Mouse (Mus musculus) lung, postnatal 0 days (tissue): Measurements from ENCODE around the gene Ermap. TPM values are rescaled to one million over a fixed set of nuclear protein-coding genes. Genes with fewer than 3 reads are reported as not detected.

Source experiments
- ATAC-seq: fragments of 200-750 bp; cut with Nextera tagmentation; 2 replicates; pipeline ENCODE4 v1.8.0; 2017; ENCODE audit warnings: moderate library complexity
- DNase-seq: peaks from one replicate; pipeline ENCODE4 v3.0.0-alpha.2; 2016; ENCODE audit warnings: low spot score
- H3K27ac ChIP-seq: fragments of 300-500 bp; sonication (generic); 2 replicates; pipeline ENCODE4 v1.5.1; 2014; ENCODE audit warnings: antibody characterized with exemption, mild to moderate bottlenecking, low read length, mixed read lengths
- H3K27me3 ChIP-seq: fragments of 300-500 bp; sonication (generic); replicated peaks from 2 replicates; pipeline ENCODE4 v1.6.1; 2014; ENCODE audit warnings: low read length, mixed read lengths; ENCODE audit not compliant: insufficient read depth
- H3K36me3 ChIP-seq: fragments of 300-500 bp; sonication (generic); 2 replicates; pipeline ENCODE4 v1.6.1; 2014; ENCODE audit warnings: low read length, mixed read lengths; ENCODE audit not compliant: insufficient read depth
- H3K4me1 ChIP-seq: fragments of 300-500 bp; sonication (generic); 2 replicates; pipeline ENCODE4 v1.6.1; 2014; ENCODE audit warnings: antibody characterized with exemption, low read depth, low read length, mixed read lengths; ENCODE audit not compliant: insufficient read depth
- H3K4me2 ChIP-seq: fragments of 300-500 bp; sonication (generic); replicated peaks from 2 replicates; pipeline ENCODE4 v1.6.1; 2014; ENCODE audit warnings: low read depth, mild to moderate bottlenecking, low read length, moderate library complexity, mixed read lengths
- H3K4me3 ChIP-seq: fragments of 300-500 bp; sonication (generic); 2 replicates; pipeline ENCODE4 v1.5.1; 2014; ENCODE audit warnings: low read depth, low read length
- H3K9ac ChIP-seq: fragments of 300-500 bp; sonication (generic); replicated peaks from 2 replicates; pipeline ENCODE4 v1.6.1; 2014; ENCODE audit warnings: low read depth, mild to moderate bottlenecking
- H3K9me3 ChIP-seq: fragments of 300-500 bp; sonication (generic); 2 replicates; pipeline ENCODE4 v1.6.1; 2016; ENCODE audit warnings: low read length, mixed read lengths
- CTCF ChIP-seq: IDR thresholded peaks from 2 replicates; pipeline ENCODE4 v1.5.1; 2016; ENCODE audit warnings: antibody characterized with exemption, mild to moderate bottlenecking
- EP300 ChIP-seq: IDR thresholded peaks from 2 replicates; pipeline ENCODE4 v1.6.1; 2016; ENCODE audit warnings: antibody characterized with exemption, mild to moderate bottlenecking, control low read depth
- WGBS: fragments of 180-500 bp; shearing (Covaris S2); extraction: QIAGEN DNeasy Blood & Tissue Kit; methylation state at CpG from one replicate; pipeline ENCODE4 v1.1.7; 2014; 5-methylcytosine and 5-hydroxymethylcytosine counted together
- polyA plus RNA-seq: library from polyadenylated mRNA; unstranded; fragments of >200 nt; fragmentation: Nextera tagmentation; extraction: Ambion mirVana; gene quantifications from 2 replicates; pipeline ENCODE4 v1.2.1, GENCODE M21; 2015

The Ermap gene
- polyA plus RNA-seq, 1 experiment from 2014 or later: 2.2 TPM

- Histone ChIP-seq H3K27ac (no peak overlapping the region), H3K9ac (no peak overlapping the region), H3K27me3 (no peaks in the 10 kb centered on the region), H3K4me3 (no peak overlapping the region), H3K9me3 (no peaks in the 10 kb centered on the region), H3K36me3 (no peaks in the 10 kb centered on the region; the same call in 1 of the 2 replicates), H3K4me1 (peaks cover 3% of the 10 kb centered on the region; the same call in 1 of the 2 replicates), H3K4me2 (no peak overlapping the region)
- ATAC-seq: no peak
- no peak for TF ChIP-seq CTCF
- DNase-seq: no peak
- WGBS: 88% methylated on average over 6 of the region's 6 CpGs
Measured at GRCm38 (mm10) chr4:119198105-119198504, 8.3 kb upstream of the Ermap start.

- peaks cover 3% of the 10 kb centered on the region; the same call in 1 of the 2 replicates for H3K4me1 ChIP-seq
- H3K27me3 ChIP-seq: no peaks in the 10 kb centered on the region
- TF ChIP-seq CTCF (no peak), EP300 (no peak)
- ATAC-seq (no peak), DNase-seq (no peak)
- WGBS: 10% methylated on average over 17 of the region's 18 CpGs
- peak overlapping the region; percentile 79 for H3K9ac ChIP-seq
- H3K27ac ChIP-seq: peak overlapping the region; percentile 68
- peak overlapping the region; percentile 71 for H3K4me3 ChIP-seq
- no peaks in the 10 kb centered on the region for H3K36me3 ChIP-seq
- H3K9me3 ChIP-seq: no peaks in the 10 kb centered on the region
- H3K4me2 ChIP-seq: peak overlapping the region; percentile 61
Measured at GRCm38 (mm10) chr4:119195582-119196320, 5.9 kb upstream of the Ermap start.

GRCm38 (mm10) chr4:119194909-119195581, 5.2 kb upstream of the Ermap start, which contains the start of gene Svbp:
Svbp (plus strand) TSS chr4:119195306.
- 1% methylated on average over 17 of the region's 47 CpGs for WGBS
- ATAC-seq (peak; percentile 98), DNase-seq (peak; percentile 93)
- Histone ChIP-seq H3K27me3 (no peaks in the 10 kb centered on the region), H3K4me2 (peak within 1 kb of the TSS; percentile 61), H3K9me3 (no peaks in the 10 kb centered on the region), H3K9ac (peak within 1 kb of the TSS; percentile 79), H3K4me1 (peaks cover 3% of the 10 kb centered on the region; the same call in 1 of the 2 replicates), H3K27ac (peak within 1 kb of the TSS; percentile 68), H3K4me3 (peak within 1 kb of the TSS; percentile 71), H3K36me3 (no peaks in the 10 kb centered on the region)
- TF ChIP-seq EP300 (no peak), CTCF (no peak)

- Histone ChIP-seq H3K4me3 (no peak overlapping the region), H3K36me3 (no peaks in the 10 kb centered on the region), H3K27me3 (no peaks in the 10 kb centered on the region), H3K9me3 (no peaks in the 10 kb centered on the region), H3K27ac (no peak overlapping the region), H3K4me1 (peaks cover 3% of the 10 kb centered on the region; the same call in 1 of the 2 replicates), H3K9ac (no peak overlapping the region), H3K4me2 (no peak overlapping the region)
- 91% methylated on average over 4 of the region's 4 CpGs for WGBS
- TF ChIP-seq CTCF: no peak
- TF ChIP-seq EP300: no peak
- DNase-seq (no peak), ATAC-seq (no peak)
Measured at GRCm38 (mm10) chr4:119192757-119193156, 2.9 kb upstream of the Ermap start.

- 45% methylated on average over 3 of the region's 3 CpGs for WGBS
- Histone ChIP-seq H3K27ac (no peak overlapping the region), H3K9me3 (no peaks in the 10 kb centered on the region), H3K4me3 (no peak overlapping the region), H3K9ac (no peak overlapping the region), H3K4me2 (no peak overlapping the region), H3K36me3 (no peaks in the 10 kb centered on the region), H3K4me1 (peaks cover 3% of the 10 kb centered on the region; the same call in 1 of the 2 replicates), H3K27me3 (no peaks in the 10 kb centered on the region)
- DNase-seq (no peak), ATAC-seq (no peak)
- no peak for TF ChIP-seq EP300
- no peak for TF ChIP-seq CTCF
Measured at GRCm38 (mm10) chr4:119191273-119191672, 1.5 kb upstream of the Ermap start.

- no peak overlapping the region for H3K4me2 ChIP-seq
- 79% methylated on average over 8 of the region's 8 CpGs for whole genome bisulfite sequencing
- no peak for ATAC-seq
Measured at GRCm38 (mm10) chr4:119190618-119191017, 807 bp upstream of the Ermap start.

More at GRCm38 (mm10) chr4:119190618-119191017, 807 bp upstream of the Ermap start:
- Histone ChIP-seq H3K27ac (no peak overlapping the region), H3K36me3 (no peaks in the 10 kb centered on the region), H3K9ac (no peak overlapping the region), H3K4me3 (no peak overlapping the region), H3K27me3 (no peaks in the 10 kb centered on the region), H3K9me3 (no peaks in the 10 kb centered on the region), H3K4me1 (no peaks in the 10 kb centered on the region)
- DNase-seq: no peak
- TF ChIP-seq CTCF (no peak), EP300 (no peak)
